Mouse (Mus musculus) midbrain, embryonic 13.5 days (tissue): ENCODE measurements around the gene Pi16. TPM values are rescaled to one million over a fixed set of nuclear protein-coding genes. Genes with fewer than 3 reads are reported as not detected.

Experiments used
- ATAC-seq: fragments of 200-750 bp; cut with Nextera tagmentation; 2 replicates; pipeline ENCODE4 v1.8.0; 2017; ENCODE audit warnings: mild to moderate bottlenecking, moderate TSS enrichment, moderate library complexity
- H3K27ac ChIP-seq: fragments of 300-500 bp; sonication (generic); 2 replicates; pipeline ENCODE4 v1.5.1; 2015; ENCODE audit warnings: inconsistent platforms, mild to moderate bottlenecking, moderate library complexity
- H3K27me3 ChIP-seq: fragments of 300-500 bp; sonication (generic); 2 replicates; pipeline ENCODE4 v1.6.1; 2015; ENCODE audit warnings: mild to moderate bottlenecking, inconsistent platforms
- H3K36me3 ChIP-seq: fragments of 300-500 bp; sonication (generic); 2 replicates; pipeline ENCODE4 v1.6.1; 2015; ENCODE audit warnings: mild to moderate bottlenecking, inconsistent platforms
- H3K4me1 ChIP-seq: fragments of 300-500 bp; sonication (generic); replicated peaks from 2 replicates; pipeline ENCODE4 v1.6.1; 2015; ENCODE audit warnings: inconsistent platforms
- H3K4me2 ChIP-seq: fragments of 300-500 bp; sonication (generic); replicated peaks from 2 replicates; pipeline ENCODE4 v1.6.1; 2015; ENCODE audit warnings: moderate library complexity, mild to moderate bottlenecking, inconsistent platforms
- H3K4me3 ChIP-seq: fragments of 300-500 bp; sonication (generic); replicated peaks from 2 replicates; pipeline ENCODE4 v1.5.1; 2015; ENCODE audit warnings: mild to moderate bottlenecking, inconsistent platforms
- H3K9ac ChIP-seq: fragments of 300-500 bp; sonication (generic); replicated peaks from 2 replicates; pipeline ENCODE4 v1.6.1; 2015; ENCODE audit warnings: mild to moderate bottlenecking, inconsistent platforms
- H3K9me3 ChIP-seq: fragments of 300-500 bp; sonication (generic); 2 replicates; pipeline ENCODE4 v1.6.1; 2016; ENCODE audit warnings: mild to moderate bottlenecking, inconsistent platforms
- WGBS: fragments of 180-500 bp; shearing (Covaris S2); methylation state at CpG from one replicate; pipeline ENCODE4 v1.1.7; 2015; 5-methylcytosine and 5-hydroxymethylcytosine counted together
- polyA plus RNA-seq: library from polyadenylated mRNA; unstranded; fragments of >200 nt; fragmentation: Nextera tagmentation; extraction: Ambion mirVana; gene quantifications from 2 replicates; pipeline ENCODE4 v1.2.1, GENCODE M21; 2015

Gene Pi16
- polyA plus RNA-seq, 1 experiment from 2014 or later, result 1.9 TPM

GRCm38 (mm10) chr17:29337979-29338823 is 20.7 kb downstream of the Pi16 start:
- no peak overlapping the region for H3K9ac ChIP-seq
- peaks cover 84% of the 10 kb centered on the region for H3K36me3 ChIP-seq
- 0 out of 2 replicates have a peak, but pooled peaks have one; percentile 28 for ATAC-seq
- H3K27ac ChIP-seq, result peak overlapping the region; percentile 48
- H3K4me3 ChIP-seq, result no peak overlapping the region
- WGBS, result 84% methylated on average over 9 of the region's 9 CpGs
- no peaks in the 10 kb centered on the region for H3K9me3 ChIP-seq
- H3K27me3 ChIP-seq, result no peaks in the 10 kb centered on the region
- peaks cover 34% of the 10 kb centered on the region for H3K4me1 ChIP-seq
- H3K4me2 ChIP-seq, result no peak overlapping the region

- Histone ChIP-seq H3K27ac (peak overlapping the region; percentile 35; the same call in 1 of the 2 replicates), H3K4me1 (peaks cover 34% of the 10 kb centered on the region), H3K9me3 (no peaks in the 10 kb centered on the region), H3K4me3 (no peak overlapping the region), H3K9ac (0 out of 2 replicates have a peak overlapping the region, but pooled peaks have one; percentile 14), H3K4me2 (no peak overlapping the region), H3K36me3 (peaks cover 85% of the 10 kb centered on the region), H3K27me3 (no peaks in the 10 kb centered on the region)
- ATAC-seq, result no peak
- WGBS, result 92% methylated on average over 11 of the region's 11 CpGs
Observed at GRCm38 (mm10) chr17:29339170-29339768, 21.8 kb downstream of the Pi16 start.

GRCm38 (mm10) chr17:29340406-29341261 is 23.2 kb downstream of the Pi16 start:
- Histone ChIP-seq H3K36me3 (peaks cover 78% of the 10 kb centered on the region), H3K9ac (no peak overlapping the region), H3K4me2 (no peak overlapping the region), H3K4me1 (peaks cover 39% of the 10 kb centered on the region), H3K4me3 (no peak overlapping the region), H3K27me3 (no peaks in the 10 kb centered on the region), H3K9me3 (no peaks in the 10 kb centered on the region), H3K27ac (no peak overlapping the region)
- ATAC-seq, result no peak
- 84% methylated on average over 18 of the region's 18 CpGs for WGBS

- H3K4me1 ChIP-seq, result peaks cover 48% of the 10 kb centered on the region
- 19% methylated on average over 9 of the region's 9 CpGs for WGBS
- peaks cover 68% of the 10 kb centered on the region for H3K36me3 ChIP-seq
- peak overlapping the region; percentile 74 for H3K27ac ChIP-seq
- H3K9ac ChIP-seq, result peak overlapping the region; percentile 56
- peak; percentile 43 for ATAC-seq
- H3K4me3 ChIP-seq, result no peak overlapping the region
- H3K27me3 ChIP-seq, result no peaks in the 10 kb centered on the region
- peak overlapping the region; percentile 17; the same call in 1 of the 2 replicates for H3K4me2 ChIP-seq
- H3K9me3 ChIP-seq, result no peaks in the 10 kb centered on the region
Observed at GRCm38 (mm10) chr17:29341591-29342003, 24.1 kb downstream of the Pi16 start.

- peaks cover 50% of the 10 kb centered on the region for H3K4me1 ChIP-seq
- peak; percentile 28 for ATAC-seq
- H3K9me3 ChIP-seq, result no peaks in the 10 kb centered on the region
- H3K36me3 ChIP-seq, result peaks cover 62% of the 10 kb centered on the region
- H3K9ac ChIP-seq, result peak overlapping the region; percentile 56
- 53% methylated on average over 13 of the region's 13 CpGs for WGBS
- peak overlapping the region; percentile 17; the same call in 1 of the 2 replicates for H3K4me2 ChIP-seq
- H3K4me3 ChIP-seq, result no peak overlapping the region
- no peaks in the 10 kb centered on the region for H3K27me3 ChIP-seq
- H3K27ac ChIP-seq, result peak overlapping the region; percentile 74
Observed at GRCm38 (mm10) chr17:29342010-29342910, 24.8 kb downstream of the Pi16 start.

- no peak overlapping the region for H3K4me3 ChIP-seq
- H3K4me1 ChIP-seq, result peaks cover 47% of the 10 kb centered on the region
- ATAC-seq, result no peak
- no peaks in the 10 kb centered on the region for H3K27me3 ChIP-seq
- no peak overlapping the region for H3K9ac ChIP-seq
- H3K27ac ChIP-seq, result no peak overlapping the region
- H3K4me2 ChIP-seq, result no peak overlapping the region
- WGBS, result 90% methylated on average over 5 of the region's 5 CpGs
- H3K36me3 ChIP-seq, result peaks cover 53% of the 10 kb centered on the region
- H3K9me3 ChIP-seq, result no peaks in the 10 kb centered on the region
Observed at GRCm38 (mm10) chr17:29343241-29343640, 25.8 kb downstream of the Pi16 start.

GRCm38 (mm10) chr17:29345272-29345671 is 27.8 kb downstream of the Pi16 start:
- H3K27ac ChIP-seq, result no peak overlapping the region
- no peak for ATAC-seq
- H3K9ac ChIP-seq, result peak overlapping the region; percentile 93

GRCm38 (mm10) chr17:29346496-29347125 is 29.1 kb downstream of the Pi16 start:
- peak overlapping the region; percentile 88 for H3K4me3 ChIP-seq
- 4% methylated on average over 11 of the region's 11 CpGs for WGBS
- no peak; the same call in 1 of the 2 replicates for ATAC-seq
- no peaks in the 10 kb centered on the region for H3K9me3 ChIP-seq
- peaks cover 36% of the 10 kb centered on the region for H3K4me1 ChIP-seq
- peak overlapping the region; percentile 93 for H3K9ac ChIP-seq
- H3K27me3 ChIP-seq, result no peaks in the 10 kb centered on the region
- H3K4me2 ChIP-seq, result peak overlapping the region; percentile 75
- H3K36me3 ChIP-seq, result peaks cover 27% of the 10 kb centered on the region
- H3K27ac ChIP-seq, result peak overlapping the region; percentile 94

More at GRCm38 (mm10) chr17:29345272-29345671, 27.8 kb downstream of the Pi16 start:
- peaks cover 33% of the 10 kb centered on the region for H3K36me3 ChIP-seq
- 96% methylated on average over 12 of the region's 12 CpGs for WGBS
- H3K4me1 ChIP-seq, result peaks cover 42% of the 10 kb centered on the region
- no peaks in the 10 kb centered on the region for H3K27me3 ChIP-seq
- no peaks in the 10 kb centered on the region for H3K9me3 ChIP-seq
- H3K4me3 ChIP-seq, result peak overlapping the region; percentile 88
- H3K4me2 ChIP-seq, result peak overlapping the region; percentile 75

GRCm38 (mm10) chr17:29347126-29347644 is 29.7 kb downstream of the Pi16 start:
- WGBS, result under 1% methylated on average over 45 of the region's 45 CpGs
- Histone ChIP-seq H3K9ac (peak overlapping the region; percentile 93), H3K4me3 (peak overlapping the region; percentile 88), H3K27ac (peak overlapping the region; percentile 94), H3K9me3 (no peaks in the 10 kb centered on the region), H3K4me2 (peak overlapping the region; percentile 75), H3K36me3 (peaks cover 24% of the 10 kb centered on the region), H3K27me3 (no peaks in the 10 kb centered on the region), H3K4me1 (peaks cover 30% of the 10 kb centered on the region)
- peak; percentile 21 for ATAC-seq

GRCm38 (mm10) chr17:29347645-29348256 is 30.3 kb downstream of the Pi16 start, which contains the start of gene Mtch1:
Gene Mtch1, minus strand, starts transcription at chr17:29347934.
- H3K27me3 ChIP-seq, result no peaks in the 10 kb centered on the region
- ATAC-seq, result peak; percentile 93
- under 1% methylated on average over 51 of the region's 53 CpGs for WGBS

More at GRCm38 (mm10) chr17:29347645-29348256, 30.3 kb downstream of the Pi16 start, which contains the start of gene Mtch1:
- Histone ChIP-seq H3K9ac (peak within 1 kb of the TSS; percentile 93), H3K4me1 (peaks cover 25% of the 10 kb centered on the region), H3K4me2 (peak within 1 kb of the TSS; percentile 75), H3K9me3 (no peaks in the 10 kb centered on the region), H3K36me3 (peaks cover 18% of the 10 kb centered on the region), H3K27ac (peak within 1 kb of the TSS; percentile 94), H3K4me3 (peak within 1 kb of the TSS; percentile 88)
